Mouse (Mus musculus): ENCODE results near the gene Lrrc30.

Gene Lrrc30

DNA sequence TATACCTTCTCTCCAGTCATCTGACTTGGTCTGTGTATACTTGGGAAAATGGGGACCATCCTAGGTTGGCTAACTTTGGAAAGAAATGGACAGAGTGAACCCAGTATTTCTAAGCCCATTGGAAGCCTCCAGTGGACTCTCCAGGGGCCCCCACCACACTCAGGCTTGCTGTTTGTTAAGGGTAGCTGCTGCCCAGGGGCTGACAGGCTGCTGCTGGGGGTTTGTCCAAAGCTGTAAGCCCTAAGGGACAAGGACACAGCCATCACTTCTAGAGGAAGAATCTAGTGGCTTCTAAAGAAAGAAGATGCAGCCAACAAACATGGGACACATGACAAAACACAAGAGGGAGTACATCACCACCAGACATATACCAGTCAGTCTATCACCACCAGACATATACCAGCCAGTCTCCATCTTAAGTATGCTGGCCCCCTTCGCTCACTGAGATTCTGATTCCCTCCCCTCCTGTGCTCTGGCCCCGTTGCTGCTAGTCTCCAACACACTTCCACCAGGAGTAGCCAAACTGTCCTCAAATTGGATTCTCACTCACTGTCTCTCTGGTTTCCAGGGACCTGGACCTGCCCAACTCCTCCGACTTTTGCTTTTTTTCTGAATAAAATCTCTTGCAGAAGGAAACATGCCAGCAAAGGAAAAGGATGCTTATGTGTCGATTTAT is 49.7 kb downstream of the Lrrc30 start:
- no peak for DNase-seq

DNA sequence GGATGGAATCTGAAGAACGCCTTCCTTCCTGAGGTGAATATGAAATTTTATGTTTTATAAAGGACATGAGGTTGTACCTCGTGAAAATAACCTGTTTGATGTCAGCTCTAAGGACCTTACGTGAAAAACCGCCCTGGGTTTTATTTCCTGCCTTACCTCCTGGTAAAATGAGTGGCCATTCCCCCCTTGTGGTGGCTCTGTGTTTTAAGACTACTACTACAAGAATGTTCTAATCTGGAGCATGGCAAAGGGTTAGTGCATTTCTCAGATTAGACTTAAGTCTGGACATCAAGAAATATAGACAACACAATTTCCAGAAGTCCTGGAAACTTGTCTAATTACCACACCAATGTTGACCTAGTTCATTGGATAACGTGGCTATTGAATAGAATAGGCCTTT is 50.7 kb downstream of the Lrrc30 start:
- DNase-seq: no peak

All from cerebellum, adult 11-12 months (tissue).